Mouse (Mus musculus) cortical plate, adult 2 months (tissue): ENCODE measurements around the gene 6430548M08Rik.

Source experiments
- CTCF ChIP-seq: fragments of 200-500 bp; IDR thresholded peaks from 2 replicates; pipeline ENCODE4 v1.5.1; 2011; ENCODE audit warnings: mild to moderate bottlenecking, control low read depth, low read length; ENCODE audit not compliant: insufficient read depth; ENCODE audit errors: extremely low read depth
- POLR2A ChIP-seq: fragments of 200-500 bp; IDR thresholded peaks from 2 replicates; pipeline ENCODE4 v1.6.1; 2011; ENCODE audit warnings: mild to moderate bottlenecking, low read length, control low read depth; ENCODE audit not compliant: insufficient read depth; ENCODE audit errors: extremely low read depth

DNA sequence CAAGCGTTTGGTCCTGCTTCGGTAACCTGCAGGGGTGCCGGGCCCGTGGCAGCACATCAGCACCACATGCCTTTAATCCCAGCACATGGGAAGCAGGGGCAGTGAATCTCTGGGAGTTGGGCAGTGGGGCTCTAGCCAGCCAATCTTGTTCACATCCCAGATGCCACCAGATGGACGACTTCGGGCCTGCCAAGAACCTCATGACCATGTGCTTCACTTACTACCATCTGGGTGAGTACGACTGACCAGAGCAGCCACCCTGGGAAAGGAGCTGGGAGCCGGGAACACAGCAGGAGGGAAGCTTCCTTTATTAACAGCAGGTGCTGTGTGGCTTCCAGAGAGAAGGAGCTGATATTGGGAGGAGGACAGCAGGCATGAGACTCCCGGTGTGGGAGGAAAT, 37.2 kb downstream of the 6430548M08Rik start:
- no peak for TF ChIP-seq CTCF
- TF ChIP-seq POLR2A: no peak
